Comparison of ENCODE assay signal across 8 mouse cellular contexts in the genomic region with DNA sequence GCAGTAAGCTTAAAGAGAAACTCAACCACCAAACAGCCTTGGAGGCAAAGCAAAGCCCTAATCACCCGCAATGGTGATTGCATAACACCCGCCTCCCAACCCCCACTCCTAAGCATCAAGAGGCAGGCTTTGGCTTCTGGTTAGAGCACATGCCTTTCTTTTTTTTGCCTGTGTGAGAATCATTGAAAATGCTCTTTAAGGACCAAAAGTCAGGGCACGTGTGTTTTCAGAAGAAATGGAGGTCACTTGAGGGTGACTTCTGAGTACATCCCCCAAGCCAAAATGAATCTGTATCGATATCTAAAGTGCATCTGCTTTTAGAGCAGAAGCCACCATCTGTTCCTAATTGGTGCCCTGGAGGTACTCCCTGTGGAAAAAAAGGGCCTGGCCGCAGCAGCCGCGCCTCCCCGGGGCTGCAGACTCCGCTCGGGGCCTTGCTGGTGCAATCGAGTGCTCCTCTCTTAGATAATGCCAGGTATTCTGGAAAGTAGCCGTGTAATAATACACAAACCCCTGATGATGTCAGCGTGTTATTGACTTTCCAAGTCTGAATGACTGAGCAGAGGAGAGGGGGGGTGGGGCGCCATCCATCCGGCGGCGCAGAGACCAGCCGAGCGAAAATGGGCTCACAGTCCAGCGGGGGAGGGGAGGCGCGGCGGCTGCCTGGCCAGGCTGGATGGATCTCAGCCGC.
A peak's percentile ranks its signal among the peaks of the same experiment; 100 is the strongest.
DNase-seq lines count a peak whose midpoint lies in the region; ATAC-seq lines count a peak whose summit lies in the region.

No protein-coding gene starts in this region.

- WGBS in hindbrain, embryonic 12.5 days = under 1% methylated on average over 24 of the region's 24 CpGs

- peak overlapping the region; percentile 89 for H3K27ac ChIP-seq in hindbrain, embryonic 12.5 days

- peak overlapping the region; percentile 49 for H3K4me2 ChIP-seq in hindbrain, embryonic 12.5 days (replicated peaks)

- peak; percentile 91 for DNase-seq in MEL-GATA-1-ER (ENCODE audit: extremely low read depth, low read depth)
- DNase-seq in cerebellum, adult 8-10 months = peak; percentile 93
- DNase-seq in frontal cortex, adult 2 months (ENCODE audit: extremely low spot score in 1 of 2, low spot score in 1 of 2) = peak; percentile 85 to 94
- peak; percentile 93 to 95 for DNase-seq in layer of hippocampus, postnatal 14 days (ENCODE audit: low spot score in 2 of 2)
- peak; percentile 97 for DNase-seq in lung, postnatal 14 days
- DNase-seq in retina, adult 2 months (ENCODE audit: low read depth, low spot score) = peak; percentile 88
- DNase-seq in thymus, postnatal 36 days = peak; percentile 90 to 92

- H3K9me3 ChIP-seq in hindbrain, embryonic 12.5 days (replicated peaks) = no peaks in the 10 kb centered on the region

- H3K36me3 ChIP-seq in hindbrain, embryonic 12.5 days = no peaks in the 10 kb centered on the region

- no peak overlapping the region; the same call in 1 of the 2 replicates for H3K9ac ChIP-seq in hindbrain, embryonic 12.5 days

- H3K4me3 ChIP-seq in hindbrain, embryonic 12.5 days = peak overlapping the region; percentile 23

- ATAC-seq in hindbrain, embryonic 12.5 days (ENCODE audit: low FRiP score) = peak; percentile 95

- peaks cover 38% of the 10 kb centered on the region for H3K4me1 ChIP-seq in hindbrain, embryonic 12.5 days

- H3K27me3 ChIP-seq in hindbrain, embryonic 12.5 days = no peaks in the 10 kb centered on the region

Comparison
In these comparisons a context has a peak if more than half of its experiments do, and no peak if none do; other contexts are left out.
1. Peak in every context shown above with its lines: DNase-seq, ATAC-seq, H3K4me3 ChIP-seq and H3K27ac ChIP-seq.